Mouse (Mus musculus) CD4-positive, CD25-positive, alpha-beta regulatory T cell, adult 2 months (primary cell): ENCODE results near the gene Sema3f.
A peak's percentile ranks its signal among the peaks of the same experiment; 100 is the strongest.

Experiments
- DNase-seq: peaks from one replicate; pipeline ENCODE4 v3.0.0-alpha.2; 2012; ENCODE audit warnings: low read depth, low spot score

The Sema3f gene

DNA sequence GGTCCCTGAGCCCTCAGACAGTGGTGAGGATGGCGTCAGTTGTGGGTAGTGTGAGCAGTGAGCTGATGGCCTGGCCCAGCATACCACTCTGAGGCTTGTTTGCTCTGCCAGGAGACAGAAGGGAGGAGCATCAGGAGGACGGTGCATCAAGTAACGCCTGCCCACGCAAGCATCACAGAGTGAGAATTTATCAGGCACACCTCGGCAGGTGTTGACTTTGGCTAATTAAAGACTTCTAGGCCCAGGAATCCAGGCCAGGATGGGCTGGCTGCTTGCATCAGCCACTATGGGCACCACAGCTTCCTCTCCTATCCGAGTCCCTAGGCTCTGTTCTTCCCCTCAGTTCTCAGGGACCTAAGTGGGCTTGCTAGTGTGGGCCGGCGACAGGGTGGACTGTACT, 47.9 kb downstream of the Sema3f start:
- no peak for DNase-seq

DNA sequence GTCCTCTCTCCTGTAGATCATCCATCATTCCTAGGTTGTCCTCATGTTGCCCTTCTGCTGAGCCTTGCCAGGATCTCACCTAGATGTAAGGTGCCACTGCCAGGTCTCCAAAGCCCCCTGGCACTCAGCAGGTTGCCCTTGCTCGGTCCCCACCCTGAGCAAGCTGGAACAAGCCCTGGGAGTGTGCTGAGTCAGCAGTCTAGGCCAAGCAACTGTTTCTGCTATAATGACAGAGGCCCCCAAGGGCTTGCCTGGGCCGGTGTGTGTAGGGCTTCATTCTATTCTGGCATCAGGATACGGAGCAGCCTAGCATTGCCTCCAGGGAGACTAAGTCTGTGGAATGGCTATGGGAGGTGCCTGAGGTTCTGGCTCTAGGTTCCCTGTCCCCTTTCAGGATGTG, 49.5 kb downstream of the Sema3f start:
- no peak for DNase-seq

DNA sequence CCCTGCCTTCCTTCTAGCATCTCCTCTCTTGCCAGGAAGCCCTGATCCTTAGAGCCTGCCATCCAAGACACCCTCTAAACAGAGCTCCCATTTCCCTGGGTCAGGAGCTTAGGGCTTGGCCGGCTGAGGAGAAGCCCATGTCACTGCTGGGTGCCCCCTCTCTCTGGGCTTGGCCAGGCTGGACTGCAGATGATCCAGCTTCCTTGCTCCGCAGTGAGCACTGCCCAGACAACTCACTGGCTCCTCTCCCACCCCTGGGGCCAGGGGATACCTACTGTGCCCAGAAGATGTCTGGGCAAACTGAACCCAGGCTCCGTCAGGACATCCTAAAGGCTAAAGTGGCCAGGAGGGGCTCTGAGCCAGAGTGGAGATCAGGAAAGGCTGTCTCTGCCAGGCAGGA, 50.3 kb downstream of the Sema3f start:
- DNase-seq, result no peak

DNA sequence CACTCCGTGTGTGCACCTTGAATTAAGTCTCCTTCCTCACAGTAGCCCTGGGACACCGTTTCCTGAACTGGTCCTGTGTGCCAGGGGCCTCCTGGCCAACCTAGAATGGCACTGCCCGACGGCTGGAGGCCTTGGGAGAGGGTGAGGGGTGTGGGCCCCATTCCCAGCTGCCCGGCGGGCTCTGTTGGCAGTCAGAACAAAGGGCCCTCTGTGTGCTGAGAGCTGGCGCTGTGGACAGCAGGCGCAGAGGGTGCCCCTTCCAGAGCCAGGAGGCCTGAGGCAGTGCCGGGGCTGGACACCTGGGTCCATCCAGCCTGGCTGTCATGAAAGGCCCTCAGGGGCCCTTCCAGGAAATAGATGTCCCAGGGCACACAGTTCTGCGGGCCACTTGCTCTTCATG, 50.7 kb downstream of the Sema3f start:
- DNase-seq, result no peak

DNA sequence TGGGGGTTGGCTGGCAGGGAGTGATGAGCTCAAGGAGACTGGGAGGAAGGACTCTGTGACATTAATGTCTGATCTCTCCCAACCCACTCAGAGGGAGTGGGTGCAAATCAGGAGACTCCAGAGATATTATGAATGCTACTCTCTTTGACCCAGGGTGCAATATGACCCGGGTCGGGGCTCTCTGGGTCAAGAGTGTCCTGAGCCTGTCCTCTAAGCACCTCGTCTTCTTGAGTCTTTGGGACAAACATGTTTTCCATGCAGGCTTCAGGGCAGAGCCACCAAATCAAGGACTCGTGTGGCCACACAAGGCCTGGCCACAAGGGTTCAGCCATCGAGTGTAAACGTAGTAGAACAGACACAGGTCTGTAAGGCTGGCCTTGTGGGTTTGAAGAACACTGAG, 52.2 kb downstream of the Sema3f start:
- no peak for DNase-seq

DNA sequence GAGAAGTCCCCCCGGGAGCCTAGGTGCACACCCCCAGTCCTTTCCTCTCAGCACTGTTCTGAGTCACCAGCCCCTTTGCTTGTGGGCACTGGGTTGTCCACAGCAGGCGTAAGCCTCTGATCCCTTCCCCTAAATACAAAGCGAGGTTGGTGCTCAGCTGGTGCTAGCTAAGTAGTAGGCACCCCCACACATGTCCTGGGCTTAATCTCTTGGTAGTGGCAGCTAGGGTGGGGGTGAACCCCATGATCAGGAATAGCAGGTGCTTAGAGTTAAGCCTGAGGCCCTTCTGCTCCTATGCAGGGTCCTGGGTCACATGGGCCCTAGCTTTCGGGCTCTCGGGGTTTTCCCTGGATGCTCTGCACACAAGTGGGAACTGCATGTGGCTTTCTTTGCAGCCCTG, 53.1 kb downstream of the Sema3f start:
- no peak for DNase-seq

DNA sequence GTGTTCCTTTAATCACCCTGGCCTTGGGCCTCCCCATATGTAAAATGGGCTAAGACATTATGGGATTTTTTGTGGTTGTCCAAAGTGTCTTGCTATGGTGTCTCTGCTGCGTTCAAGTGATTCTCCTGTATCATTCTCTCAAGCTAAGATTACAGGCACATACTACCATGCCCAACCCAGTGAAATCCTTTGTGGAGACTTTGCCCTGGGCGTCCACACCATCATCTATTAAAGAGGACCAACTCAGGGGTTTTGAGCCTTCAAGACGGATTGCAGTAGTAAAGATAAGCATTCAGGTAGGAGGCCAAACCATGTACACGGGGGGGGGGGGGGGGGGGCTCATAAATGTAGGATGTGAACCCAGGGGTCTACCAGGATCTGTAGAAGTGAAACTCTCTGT, 55.7 kb downstream of the Sema3f start:
- no peak for DNase-seq

DNA sequence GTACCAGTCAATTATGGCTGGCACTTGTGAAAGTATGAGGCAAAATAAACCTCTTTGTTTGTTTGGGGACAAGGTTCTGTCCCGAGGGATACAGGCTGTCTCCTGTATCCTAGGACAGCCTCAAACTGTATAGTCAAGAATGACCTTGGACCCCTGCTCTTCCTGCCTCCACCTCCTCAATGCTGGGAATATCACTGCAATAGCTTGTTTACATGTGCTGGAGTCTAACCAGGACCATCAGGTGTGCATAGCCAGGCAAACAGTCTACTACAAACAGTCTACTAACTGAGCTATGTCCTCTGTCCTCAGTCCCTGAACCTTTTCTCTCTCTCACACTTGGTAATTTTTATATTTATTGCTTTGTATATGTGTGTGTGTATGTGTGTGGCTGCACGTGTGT, 56.8 kb downstream of the Sema3f start:
- no peak for DNase-seq

DNA sequence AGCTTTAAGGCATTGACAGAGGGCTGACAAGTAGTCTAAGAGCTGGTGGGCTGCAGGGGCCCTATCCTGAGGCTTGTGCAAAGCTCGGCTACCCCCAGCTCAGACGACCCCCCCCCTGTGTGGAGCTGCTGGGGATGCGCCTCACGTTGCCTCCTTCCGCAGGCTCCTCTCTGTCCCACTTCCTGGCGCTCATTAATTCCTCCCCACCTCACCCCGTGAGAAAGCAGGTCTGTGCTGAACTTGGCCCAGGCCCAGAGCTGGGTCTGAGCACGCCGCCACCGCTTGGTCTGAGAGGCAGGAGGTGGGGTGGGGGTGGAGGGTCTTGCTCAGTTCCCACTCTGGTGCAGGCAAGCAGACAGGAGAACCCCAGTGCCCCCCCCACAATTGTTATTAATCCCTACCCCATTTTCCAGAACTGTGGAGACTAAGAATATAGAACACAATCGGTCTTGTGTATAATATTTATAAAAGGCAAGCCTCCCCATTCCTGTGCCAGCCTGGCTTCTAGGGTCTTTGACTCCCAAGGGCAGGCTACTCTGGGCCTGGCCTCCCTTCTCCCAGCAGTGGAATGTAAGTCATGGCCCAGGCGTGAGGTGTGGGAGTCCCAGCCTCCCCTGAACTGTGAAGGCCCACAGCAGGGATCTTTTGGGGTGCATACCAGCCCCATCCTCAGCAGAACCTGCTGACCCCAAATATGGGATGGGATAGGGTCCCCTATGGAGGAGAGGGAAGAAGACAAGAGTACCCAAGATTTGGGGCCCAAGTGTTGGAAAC, 59.4 kb downstream of the Sema3f start:
- no peak for DNase-seq

DNA sequence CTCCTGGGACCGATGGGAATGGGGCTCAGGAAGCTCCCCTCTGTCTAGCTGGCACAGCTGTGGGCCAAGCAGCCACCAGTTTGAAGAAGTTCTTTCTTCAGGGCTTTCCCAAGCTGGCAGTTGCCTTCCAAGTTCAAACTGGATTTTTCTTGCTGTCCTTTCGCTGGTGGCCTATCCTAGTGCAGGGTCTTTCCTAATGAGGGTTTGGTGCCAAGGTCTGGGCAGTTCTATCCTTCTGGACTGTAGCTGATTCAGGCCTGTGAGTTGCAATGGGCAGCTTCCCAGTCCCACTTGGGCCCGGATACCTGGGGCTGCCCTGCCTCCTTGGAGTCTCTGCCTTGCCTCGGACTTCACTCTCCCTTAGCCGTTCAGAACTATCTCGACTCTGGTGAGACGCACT, 60.0 kb downstream of the Sema3f start:
- DNase-seq, result no peak

DNA sequence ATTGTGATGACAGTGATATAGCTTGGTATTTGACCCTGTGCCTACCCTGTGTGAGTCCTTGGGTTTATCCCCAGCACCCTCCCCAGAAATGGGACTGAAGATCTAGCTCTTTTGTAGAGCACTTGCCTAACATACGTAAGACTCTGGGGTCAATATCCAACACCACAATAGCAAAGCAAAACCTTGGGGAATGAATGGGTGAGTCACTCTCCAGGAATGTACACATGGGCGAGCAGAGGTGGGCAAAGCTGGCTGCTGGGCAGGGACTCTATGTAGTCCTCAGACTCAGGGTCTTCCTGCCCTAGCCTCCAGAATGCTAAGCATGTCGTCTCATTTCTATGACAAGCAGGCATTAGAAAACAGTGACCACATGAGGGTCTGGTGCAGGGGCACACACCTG, 61.5 kb downstream of the Sema3f start:
- no peak for DNase-seq

DNA sequence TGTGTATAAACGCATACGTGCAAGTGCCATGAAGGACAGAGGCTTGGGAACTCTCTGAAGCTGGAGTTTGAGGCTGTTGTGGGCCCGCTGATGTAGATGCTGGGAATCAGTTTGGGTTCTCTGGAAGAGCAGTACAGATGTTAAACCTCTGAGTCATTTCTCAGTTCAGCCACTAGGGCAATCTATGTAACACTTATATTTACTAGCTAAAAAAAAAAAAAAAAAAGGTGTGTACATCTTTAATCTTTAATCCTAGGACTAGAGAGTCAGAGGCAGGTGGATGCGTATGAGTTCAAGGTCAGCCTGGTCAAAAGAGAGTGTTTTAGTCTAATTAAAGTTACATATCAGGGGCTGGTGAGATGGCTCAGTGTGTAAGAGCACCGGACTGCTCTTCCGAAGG, 63.3 kb downstream of the Sema3f start:
- peak; percentile 44 for DNase-seq

DNA sequence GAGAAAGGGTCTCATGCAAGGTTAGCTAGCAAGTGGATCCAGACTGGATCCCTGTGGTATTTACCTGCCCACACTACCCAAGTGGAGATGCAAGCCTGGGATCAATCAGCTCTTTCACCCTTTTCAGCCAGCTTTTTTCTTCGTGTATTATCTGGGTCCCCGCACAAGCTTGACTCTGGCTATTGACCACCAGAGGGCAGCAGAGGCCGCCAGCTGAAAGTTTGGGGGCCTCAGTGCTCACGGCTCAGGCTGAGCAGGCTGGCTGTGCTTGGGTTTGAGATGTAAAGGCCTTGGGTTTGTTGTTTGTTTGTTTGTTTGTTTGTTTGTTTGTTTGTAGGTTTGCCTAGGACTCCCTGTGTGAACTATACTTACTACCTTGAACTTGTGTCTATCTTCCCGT, 64.7 kb downstream of the Sema3f start:
- DNase-seq, result peak; percentile 91

DNA sequence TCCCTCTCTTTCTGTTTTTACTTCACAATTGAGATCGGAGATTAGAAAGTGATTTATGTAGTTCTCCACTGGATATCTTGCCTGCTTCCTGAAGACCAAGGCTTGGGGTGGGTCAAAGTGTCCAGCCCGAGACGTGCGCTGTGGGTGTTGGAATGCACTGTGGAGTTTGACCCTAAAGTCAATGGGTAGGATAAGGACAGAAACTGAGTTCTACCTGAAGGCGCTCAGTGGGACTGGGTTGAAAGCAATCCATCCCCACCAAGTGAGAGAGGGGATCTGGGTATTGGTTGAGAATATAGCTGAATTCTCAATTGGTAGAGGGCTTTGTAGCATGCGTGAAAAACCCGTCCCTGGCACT, 65.1 kb downstream of the Sema3f start:
- DNase-seq, result no peak

DNA sequence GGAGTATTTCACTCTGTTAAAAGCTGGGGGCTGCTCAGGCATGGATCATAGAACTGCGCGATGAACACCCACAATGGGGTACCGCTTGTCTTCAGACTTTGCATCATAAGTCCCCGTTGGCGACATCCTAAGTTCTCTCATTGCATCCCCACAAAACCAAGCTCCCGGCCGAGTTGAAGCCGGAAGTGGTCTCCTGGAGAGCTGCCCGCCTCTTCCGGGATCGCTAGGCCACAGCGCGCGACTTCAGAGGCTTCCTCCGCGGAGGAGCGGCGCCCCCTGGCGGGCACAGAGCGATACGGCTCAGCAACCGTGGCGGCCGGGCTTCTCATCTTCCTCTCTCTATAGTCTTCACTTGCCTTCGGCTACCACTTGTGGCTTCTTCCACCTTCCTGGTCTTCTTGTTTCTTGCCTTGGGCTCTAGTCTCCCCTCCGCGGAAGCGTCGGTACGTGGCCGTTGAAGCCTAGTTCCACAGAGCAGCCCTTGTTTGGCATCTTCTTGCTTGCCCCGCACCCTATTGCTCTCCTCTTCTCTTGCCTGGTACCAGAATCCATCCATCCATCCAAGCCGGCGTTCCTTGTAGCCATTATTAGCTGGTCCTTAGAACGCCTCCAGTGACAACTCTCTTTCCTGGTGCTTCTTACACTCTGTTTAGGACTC, 65.7 kb downstream of the Sema3f start:
- peak; percentile 96 for DNase-seq

DNA sequence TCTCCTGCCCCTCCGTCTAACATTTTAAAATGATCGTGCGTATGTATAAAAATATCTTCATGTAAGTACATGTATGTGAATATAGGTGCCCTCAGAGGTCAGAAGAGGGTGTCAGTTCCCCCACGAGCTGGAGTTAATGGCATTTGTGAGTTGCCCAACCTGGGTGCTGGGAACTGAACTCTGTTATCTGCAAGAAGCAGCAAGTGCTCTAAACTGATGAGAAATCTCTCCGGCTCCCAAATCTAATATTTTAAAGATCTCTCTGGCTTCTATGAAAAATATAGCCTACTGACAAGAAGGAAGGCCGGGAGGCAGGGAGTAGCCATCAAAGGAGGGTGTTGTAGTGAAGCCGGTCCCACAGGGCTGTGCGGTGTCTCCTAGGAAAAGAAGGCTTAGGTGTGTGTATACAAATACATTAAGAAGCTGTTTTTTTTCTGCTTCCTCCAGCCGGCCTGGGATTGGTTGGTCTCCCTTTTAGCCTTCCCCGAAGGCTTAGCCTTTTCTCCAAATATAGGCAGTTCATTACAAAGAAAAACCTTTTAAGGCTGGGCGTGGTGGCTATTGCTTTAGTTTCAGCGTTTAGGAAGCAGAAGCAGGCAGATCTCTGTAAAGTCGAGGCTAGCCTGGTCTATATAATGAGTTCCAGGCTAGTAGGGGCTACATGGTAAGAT, 66.6 kb downstream of the Sema3f start:
- no peak for DNase-seq

DNA sequence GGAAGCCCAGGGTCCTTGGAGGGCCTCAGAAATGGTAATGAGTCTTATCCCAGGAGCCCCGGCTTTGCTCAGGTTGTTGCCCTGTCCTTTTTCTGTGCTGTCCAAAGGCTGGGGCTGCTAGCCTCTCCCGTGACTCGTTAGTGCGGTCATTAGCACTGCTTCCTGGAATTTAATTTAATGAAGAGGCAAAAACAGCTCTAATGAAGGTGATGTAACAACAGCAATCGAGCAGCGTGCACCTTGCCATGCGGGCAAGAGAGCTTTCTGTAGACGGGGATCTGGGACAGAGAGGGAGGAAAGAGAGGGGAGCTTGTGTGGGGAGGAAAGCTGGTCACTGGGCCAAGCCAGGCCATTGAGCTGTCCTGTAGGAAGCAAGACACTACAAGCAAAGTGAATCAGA, 68.6 kb downstream of the Sema3f start:
- DNase-seq, result no peak

DNA sequence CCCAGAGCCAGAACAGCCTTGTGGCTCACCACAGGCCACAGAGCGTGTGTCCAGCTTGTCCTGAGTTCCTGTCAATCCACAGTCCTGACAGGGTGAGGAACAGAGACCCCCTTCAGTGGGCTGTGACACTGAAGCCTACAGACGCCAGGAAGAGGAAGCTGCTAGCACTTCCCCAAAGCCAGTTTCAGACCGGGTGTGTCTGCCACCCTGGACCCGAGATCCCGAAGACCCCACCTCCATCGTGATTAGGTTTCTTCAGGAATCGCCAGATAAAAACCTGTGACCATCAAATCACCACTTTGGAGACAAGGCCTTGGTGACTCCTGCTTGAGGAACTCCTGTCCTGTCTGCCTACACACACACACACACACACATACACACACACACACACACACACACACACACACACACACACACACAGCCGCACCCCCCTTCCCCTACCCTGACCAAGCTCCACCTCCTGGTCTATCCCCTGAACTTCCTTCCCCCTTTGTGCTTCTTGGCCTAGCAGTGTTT, 70.0 kb downstream of the Sema3f start:
- DNase-seq, result peak; percentile 50

DNA sequence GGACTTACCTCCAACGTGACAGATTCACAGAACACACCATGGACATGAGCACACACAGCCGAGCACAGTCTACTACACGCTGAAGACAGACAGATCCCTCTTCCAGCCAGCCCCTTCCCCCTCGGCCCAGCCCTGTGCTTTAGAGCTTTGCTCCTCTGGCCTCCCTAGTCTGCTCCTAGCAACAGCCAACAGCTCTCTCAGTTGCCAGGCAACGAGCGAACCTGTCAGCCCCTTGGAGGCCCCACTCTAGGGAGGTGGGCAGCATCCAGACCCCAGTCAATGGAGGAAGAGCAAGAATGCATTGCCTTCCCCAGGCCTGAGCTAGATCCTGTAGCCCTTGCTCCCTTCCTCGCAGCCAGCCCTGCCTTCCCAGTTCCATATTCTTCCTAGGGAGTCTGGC, 73.2 kb downstream of the Sema3f start:
- no peak for DNase-seq

DNA sequence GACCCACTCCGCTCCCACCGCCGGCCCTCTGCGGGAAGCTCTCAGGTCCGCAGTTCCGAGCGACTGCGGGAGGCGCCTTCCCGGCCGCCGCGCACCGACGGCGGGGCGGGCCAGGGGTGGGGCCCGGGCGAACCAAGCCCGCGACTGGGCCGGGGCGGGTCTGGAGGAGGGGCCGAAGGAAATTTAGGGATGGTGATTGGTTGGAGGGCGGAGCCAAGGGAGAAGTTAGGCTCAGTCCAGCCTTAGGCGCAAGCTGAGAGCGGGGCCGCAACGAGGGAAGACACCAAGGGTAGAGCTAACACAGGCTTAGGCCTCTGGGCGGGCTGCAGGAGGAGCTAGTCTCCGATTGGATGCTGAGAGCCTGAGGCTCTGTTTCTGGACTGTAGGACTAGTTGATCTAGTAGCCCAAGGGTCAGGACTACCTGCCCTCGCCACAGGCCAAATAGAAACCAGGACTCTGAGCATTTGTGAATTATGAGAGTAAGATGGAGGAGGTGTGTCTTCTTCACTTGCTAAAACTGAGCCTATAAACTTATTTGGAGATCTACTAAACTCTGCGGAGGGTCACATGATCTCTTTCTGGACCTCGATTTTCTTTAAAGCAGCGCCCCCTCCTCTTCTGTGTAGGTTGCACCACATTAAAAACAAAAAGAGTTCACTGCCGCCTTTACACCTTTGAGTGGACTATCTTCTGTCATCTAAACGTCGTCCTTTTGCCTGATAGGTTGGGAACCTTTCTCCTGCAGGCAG, 74.8 kb downstream of the Sema3f start, which contains the start of gene Gnai2:
Gene Gnai2 (minus strand): TSS at position 89 of the 750 bp plus-strand sequence.
- DNase-seq, result peak; percentile 95

DNA sequence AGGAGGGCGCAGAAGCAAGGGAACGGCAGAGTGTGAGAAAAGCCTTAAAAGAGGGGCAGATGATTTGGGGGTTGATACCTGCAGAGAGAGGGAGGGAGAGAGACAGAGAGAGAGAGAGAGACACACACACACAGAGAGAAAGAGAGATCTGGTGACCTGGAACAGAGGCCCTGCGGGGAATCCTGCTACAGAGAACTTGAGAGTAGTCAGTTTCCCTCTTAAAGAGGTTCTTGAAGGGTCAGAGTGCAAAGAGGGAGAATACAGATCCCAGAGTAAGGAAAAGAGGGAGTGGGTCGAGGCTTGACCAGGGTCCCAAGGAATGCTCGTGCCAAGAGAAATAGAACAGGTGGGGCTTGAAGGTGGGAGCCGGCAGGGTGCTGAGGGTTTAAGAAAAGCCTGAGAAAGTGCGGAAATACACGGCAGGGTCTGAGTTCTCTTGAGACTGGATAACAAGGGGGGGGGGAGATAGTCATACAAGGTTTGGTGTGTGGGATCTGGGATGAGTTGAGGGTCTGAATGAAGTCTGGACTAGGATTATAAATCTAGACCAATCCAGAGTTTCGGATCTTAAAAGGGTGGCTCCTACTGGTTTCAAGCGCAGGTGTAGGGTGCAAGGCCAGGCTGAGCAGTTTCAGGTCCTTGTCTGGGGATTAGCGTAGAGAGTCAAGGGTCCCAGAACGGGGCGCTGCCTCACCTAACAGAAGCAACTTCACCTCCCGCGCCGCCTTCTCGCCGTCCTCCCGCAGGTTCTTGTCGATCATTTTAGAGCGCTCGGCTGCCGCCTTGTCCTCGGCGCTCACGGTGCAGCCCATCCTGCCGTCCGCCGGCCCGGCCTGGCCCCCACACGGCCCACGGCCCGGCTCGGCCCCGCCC, 75.6 kb downstream of the Sema3f start:
- no peak for DNase-seq
